Mouse (Mus musculus) erythroblast, adult 5-6 weeks (primary cell): ENCODE data around the gene Enox2. TPM values are rescaled to one million over a fixed set of nuclear protein-coding genes. Genes with fewer than 3 reads are reported as not detected.

Source experiments
- ATAC-seq: replicated peaks from 2 replicates; pipeline ENCODE4 v1.8.0; 2016; ENCODE audit warnings: moderate number of reproducible peaks, mild to moderate bottlenecking, moderate TSS enrichment, inconsistent platforms; ENCODE audit not compliant: poor library complexity, low FRiP score, severe bottlenecking
- total RNA-seq, 2 experiments: library from RNA; stranded (forward) in 1 of 2; stranded (reverse) in 1 of 2; fragments of 150-400 nt in 1 of 2; fragments of 200-764, 138-1000 nt in 1 of 2; gene quantifications; 2 replicates each; pipeline versions ENCODE4 v1.2.3 to v1.2.4; 2015 to 2017; ENCODE audit warnings: low replicate concordance in 2 of 2

The Enox2 gene
- total RNA-seq, 2 experiments from 2014 or later: 1.7 to 3.8 TPM

- ATAC-seq: no peak
Observed at GRCm38 (mm10) chrX:49009746-49010145, 278.3 kb downstream of the Enox2 start.

DNA sequence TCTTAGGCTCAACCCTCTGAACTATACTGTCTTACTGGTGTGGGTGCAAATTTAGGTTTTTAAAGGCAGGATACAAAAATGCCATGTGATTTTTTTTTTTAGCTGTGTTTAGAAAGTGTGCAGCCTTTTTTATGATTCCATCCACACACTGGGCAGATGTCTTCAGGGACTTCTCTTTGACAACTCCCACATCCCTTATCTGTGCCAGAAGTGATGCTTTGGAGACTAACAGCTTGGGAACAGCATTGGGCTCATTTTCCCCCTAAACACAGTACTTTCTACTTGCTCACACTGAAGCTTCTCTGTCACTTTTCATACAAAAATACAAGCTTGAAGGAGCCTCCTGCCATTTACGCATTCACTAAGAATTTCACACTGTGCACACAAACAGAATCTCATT lies 282.4 kb downstream of the Enox2 start:
- ATAC-seq: no peak

DNA sequence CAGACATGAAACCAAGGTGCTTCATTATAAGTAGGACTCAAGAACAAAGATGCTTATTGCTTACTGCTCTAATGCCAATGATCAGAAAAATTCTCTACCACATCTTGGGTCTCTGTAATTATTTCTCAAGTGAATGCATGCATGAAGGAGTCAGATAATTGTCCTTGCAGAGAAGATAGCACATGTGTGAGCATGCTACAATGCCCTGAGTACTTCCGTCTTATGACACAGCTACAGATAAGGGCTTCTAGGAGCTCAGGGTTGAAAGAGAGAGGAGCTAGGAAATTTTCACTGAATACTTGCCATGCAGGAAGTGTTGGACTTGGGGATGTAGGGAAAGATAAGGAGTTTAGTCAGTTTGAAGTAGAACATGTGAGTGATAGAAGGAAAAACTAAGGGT lies 285.2 kb downstream of the Enox2 start:
- ATAC-seq: no peak

GRCm38 (mm10) chrX:48985653-48986052 lies 302.4 kb downstream of the Enox2 start:
- peak; percentile 99 for ATAC-seq

GRCm38 (mm10) chrX:48984451-48984850 lies 303.6 kb downstream of the Enox2 start:
- ATAC-seq: no peak

Other genes starting within 250 kb of the Enox2 start
- gene Arhgap36, start 175.7 kb upstream of the Enox2 start, total RNA-seq (2015; ENCODE audit: low replicate concordance): not detected in 2 replicates
- gene Arhgap36, start 175.7 kb upstream of the Enox2 start, total RNA-seq (2017; ENCODE audit: low replicate concordance): not detected in 2 replicates